Mouse (Mus musculus) C2C12 (cell line): ENCODE measurements around the gene Fam89b.

Experiments
- CTCF ChIP-seq: IDR thresholded peaks from one replicate; pipeline ENCODE4 v1.5.1; 2011; ENCODE audit not compliant: control insufficient read depth, insufficient read depth, insufficient read length
- MAX ChIP-seq: IDR thresholded peaks from one replicate; pipeline ENCODE4 v1.6.1; 2011; ENCODE audit warnings: mild to moderate bottlenecking, control low read depth
- MYOD1 ChIP-seq: IDR thresholded peaks from one replicate; pipeline ENCODE4 v1.6.1; 2011; ENCODE audit warnings: low read depth; ENCODE audit not compliant: control insufficient read depth, insufficient read length
- MYOG ChIP-seq: IDR thresholded peaks from one replicate; pipeline ENCODE4 v1.6.1; 2011; ENCODE audit not compliant: control insufficient read depth, insufficient read length; ENCODE audit errors: extremely low read depth
- USF1 ChIP-seq: IDR thresholded peaks from one replicate; pipeline ENCODE4 v1.6.1; 2011; ENCODE audit warnings: low read depth, mild to moderate bottlenecking, control low read depth, moderate library complexity

DNA sequence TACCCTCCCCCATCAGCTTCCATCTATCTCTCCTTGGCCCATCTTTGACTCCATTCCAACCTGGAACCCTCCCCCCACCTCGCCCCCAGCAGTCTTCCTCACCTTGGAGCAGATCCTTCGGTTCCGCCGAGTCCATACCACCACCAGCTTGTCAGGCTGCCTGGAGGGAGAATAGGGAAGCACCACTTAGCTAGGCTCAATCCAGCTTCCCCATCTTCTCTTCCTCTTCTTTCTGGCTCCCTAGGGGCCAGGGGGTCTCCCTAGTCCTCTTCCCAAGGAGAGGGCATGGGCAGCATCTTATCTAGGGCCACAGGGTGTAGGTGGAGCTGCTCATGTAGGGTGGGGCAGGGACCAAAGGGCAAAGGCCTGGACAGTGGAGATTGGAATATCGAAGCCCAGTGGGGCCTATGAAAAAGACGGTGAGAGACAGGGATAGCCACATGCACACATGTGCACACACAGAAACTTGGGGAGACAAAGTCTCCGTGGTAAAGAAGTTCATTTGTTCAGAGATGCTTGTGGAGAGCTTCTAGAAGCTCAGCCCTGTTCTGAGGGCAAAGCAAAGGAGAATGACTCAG, 6.5 kb downstream of the Fam89b start:
- TF ChIP-seq CTCF (no peak), MAX (no peak), MYOG (no peak), USF1 (no peak), MYOD1 (no peak)
